Mouse (Mus musculus) kidney, postnatal 0 days (tissue): ENCODE measurements around the gene Rffl. TPM values are rescaled to one million over a fixed set of nuclear protein-coding genes. Genes with fewer than 3 reads are reported as not detected.

Experiments
- ATAC-seq: fragments of 200-750 bp; cut with Nextera tagmentation; replicated peaks from 2 replicates; pipeline ENCODE4 v1.8.0; 2017; ENCODE audit warnings: low read depth, moderate number of reproducible peaks, moderate TSS enrichment, moderate library complexity; ENCODE audit not compliant: low FRiP score
- DNase-seq: peaks from one replicate; pipeline ENCODE4 v3.0.0-alpha.2; 2016; ENCODE audit warnings: low spot score
- H3K27ac ChIP-seq: fragments of 300-500 bp; sonication (generic); 2 replicates; pipeline ENCODE4 v1.5.1; 2014; ENCODE audit warnings: mild to moderate bottlenecking
- H3K27me3 ChIP-seq: fragments of 300-500 bp; sonication (generic); 2 replicates; pipeline ENCODE4 v1.6.1; 2014; ENCODE audit warnings: low read length, mixed read lengths; ENCODE audit not compliant: insufficient read depth
- H3K36me3 ChIP-seq: fragments of 300-500 bp; sonication (generic); 2 replicates; pipeline ENCODE4 v1.6.1; 2014; ENCODE audit warnings: low read length, mixed read lengths; ENCODE audit not compliant: insufficient read depth
- H3K4me1 ChIP-seq: fragments of 300-500 bp; sonication (generic); replicated peaks from 2 replicates; pipeline ENCODE4 v1.6.1; 2014; ENCODE audit warnings: antibody characterized with exemption, low read length, mixed read lengths; ENCODE audit not compliant: insufficient read depth
- H3K4me2 ChIP-seq: fragments of 300-500 bp; sonication (generic); 2 replicates; pipeline ENCODE4 v1.6.1; 2014; ENCODE audit warnings: mild to moderate bottlenecking, low read length, moderate library complexity, mixed read lengths
- H3K4me3 ChIP-seq: fragments of 300-500 bp; sonication (generic); replicated peaks from 2 replicates; pipeline ENCODE4 v1.5.1; 2014; ENCODE audit warnings: low read depth, low read length
- H3K9ac ChIP-seq: fragments of 300-500 bp; sonication (generic); 2 replicates; pipeline ENCODE4 v1.6.1; 2014; ENCODE audit warnings: low read depth, low read length
- H3K9me3 ChIP-seq: fragments of 300-500 bp; sonication (generic); replicated peaks from 2 replicates; pipeline ENCODE4 v1.6.1; 2016; ENCODE audit warnings: low read length, inconsistent platforms, mixed read lengths
- CTCF ChIP-seq: IDR thresholded peaks from 2 replicates; pipeline ENCODE4 v1.5.1; 2016; ENCODE audit warnings: antibody characterized with exemption, low read depth, mild to moderate bottlenecking, moderate library complexity
- WGBS: fragments of 180-500 bp; shearing (Covaris S2); extraction: QIAGEN DNeasy Blood & Tissue Kit; methylation state at CpG from one replicate; pipeline ENCODE4 v1.1.7; 2014; 5-methylcytosine and 5-hydroxymethylcytosine counted together
- polyA plus RNA-seq: library from polyadenylated mRNA; unstranded; fragments of >200 nt; fragmentation: Nextera tagmentation; extraction: Ambion mirVana; gene quantifications from 2 replicates; pipeline ENCODE4 v1.2.1, GENCODE M21; 2015

The Rffl gene
- polyA plus RNA-seq, 1 experiment from 2014 or later: 21.7 TPM

DNA sequence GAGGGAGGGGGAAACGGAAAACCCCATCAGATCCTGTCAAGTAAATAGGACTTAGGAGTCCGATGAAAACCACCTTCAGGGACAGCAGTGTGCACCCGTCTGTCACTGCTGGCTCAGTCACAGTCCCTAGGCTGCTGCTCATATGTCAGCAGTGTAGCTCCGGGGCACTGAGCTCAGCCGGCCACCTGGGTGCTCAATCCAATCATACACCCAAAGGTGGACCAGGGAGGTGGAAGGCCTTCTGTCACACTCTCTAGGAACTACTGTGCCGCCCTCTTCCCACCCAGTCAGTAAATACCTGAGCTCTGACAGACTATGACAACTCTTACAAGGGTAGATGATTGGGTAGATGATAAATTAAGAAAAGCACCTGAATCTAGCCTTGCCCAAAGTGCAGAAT lies 10.3 kb downstream of the Rffl start:
- H3K27me3 ChIP-seq: no peaks in the 10 kb centered on the region
- H3K4me2 ChIP-seq: no peak overlapping the region
- no peaks in the 10 kb centered on the region for H3K36me3 ChIP-seq
- no peak overlapping the region for H3K27ac ChIP-seq
- ATAC-seq: no peak; the same call in 1 of the 2 replicates
- no peak for DNase-seq
- WGBS: 75% methylated on average over 6 of the region's 6 CpGs
- H3K9me3 ChIP-seq: no peaks in the 10 kb centered on the region
- peaks cover 5% of the 10 kb centered on the region; the same call in 1 of the 2 replicates for H3K4me1 ChIP-seq
- no peak overlapping the region for H3K9ac ChIP-seq
- no peak overlapping the region for H3K4me3 ChIP-seq
- no peak for TF ChIP-seq CTCF

DNA sequence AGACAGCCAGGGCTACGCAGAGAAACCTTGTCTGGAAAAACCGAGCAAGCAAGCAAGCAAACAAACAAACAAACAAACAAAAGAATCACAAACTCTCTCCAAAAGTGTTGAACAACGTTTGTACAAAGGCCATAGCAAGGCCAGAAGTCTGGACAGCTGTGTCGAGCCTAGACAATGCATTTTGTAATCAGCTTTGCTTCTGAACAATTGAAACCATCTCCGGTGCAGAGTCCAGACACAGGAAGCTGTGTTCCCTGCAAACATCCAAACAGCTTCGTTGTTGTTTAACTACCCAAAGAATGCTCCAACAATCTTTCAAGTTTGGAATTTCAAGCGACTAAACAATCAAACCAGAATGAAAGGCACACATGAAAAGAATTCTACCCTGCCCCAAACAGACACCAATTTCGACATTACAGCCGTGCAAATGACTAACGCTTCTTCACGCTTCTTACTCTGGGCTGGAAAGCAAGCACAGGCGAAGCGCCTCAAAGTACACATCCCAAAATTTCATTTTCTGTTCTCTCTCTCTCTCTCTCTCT lies 13.6 kb downstream of the Rffl start:
- DNase-seq: no peak
- Histone ChIP-seq H3K4me3 (no peak overlapping the region), H3K4me2 (no peak overlapping the region), H3K27me3 (no peaks in the 10 kb centered on the region), H3K27ac (peak overlapping the region; percentile 19; the same call in 1 of the 2 replicates), H3K9me3 (no peaks in the 10 kb centered on the region), H3K36me3 (no peaks in the 10 kb centered on the region), H3K9ac (no peak overlapping the region), H3K4me1 (peaks cover 5% of the 10 kb centered on the region; the same call in 1 of the 2 replicates)
- 79% methylated on average over 13 of the region's 13 CpGs for WGBS
- no peak for TF ChIP-seq CTCF
- no peak for ATAC-seq

DNA sequence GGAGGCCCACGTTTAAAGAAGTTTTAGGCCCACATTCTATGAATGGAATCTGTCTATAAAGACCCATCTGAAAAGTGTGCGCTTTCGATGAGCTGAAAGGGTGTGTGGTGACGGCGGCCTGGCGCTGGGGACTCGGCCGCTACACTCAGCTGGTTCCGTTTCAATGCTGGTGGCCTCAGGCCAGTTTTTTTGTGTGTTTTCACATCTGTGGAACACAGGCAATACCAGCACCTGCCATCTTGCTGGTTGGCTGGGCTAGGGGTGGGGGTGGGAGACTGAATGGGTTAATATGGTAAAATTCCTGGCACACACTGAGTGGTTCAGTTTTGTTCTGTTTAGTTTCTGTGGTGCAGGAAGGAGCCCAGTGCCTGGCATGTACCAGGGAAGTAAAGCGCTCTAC lies 15.0 kb downstream of the Rffl start:
- DNase-seq: no peak
- ATAC-seq: no peak
- no peak overlapping the region for H3K27ac ChIP-seq
- H3K9me3 ChIP-seq: no peaks in the 10 kb centered on the region
- no peak for TF ChIP-seq CTCF
- WGBS: 67% methylated on average over 10 of the region's 10 CpGs
- H3K27me3 ChIP-seq: no peaks in the 10 kb centered on the region
- H3K4me1 ChIP-seq: no peaks in the 10 kb centered on the region
- no peak overlapping the region for H3K4me2 ChIP-seq
- no peak overlapping the region for H3K9ac ChIP-seq
- no peak overlapping the region for H3K4me3 ChIP-seq
- no peaks in the 10 kb centered on the region for H3K36me3 ChIP-seq

DNA sequence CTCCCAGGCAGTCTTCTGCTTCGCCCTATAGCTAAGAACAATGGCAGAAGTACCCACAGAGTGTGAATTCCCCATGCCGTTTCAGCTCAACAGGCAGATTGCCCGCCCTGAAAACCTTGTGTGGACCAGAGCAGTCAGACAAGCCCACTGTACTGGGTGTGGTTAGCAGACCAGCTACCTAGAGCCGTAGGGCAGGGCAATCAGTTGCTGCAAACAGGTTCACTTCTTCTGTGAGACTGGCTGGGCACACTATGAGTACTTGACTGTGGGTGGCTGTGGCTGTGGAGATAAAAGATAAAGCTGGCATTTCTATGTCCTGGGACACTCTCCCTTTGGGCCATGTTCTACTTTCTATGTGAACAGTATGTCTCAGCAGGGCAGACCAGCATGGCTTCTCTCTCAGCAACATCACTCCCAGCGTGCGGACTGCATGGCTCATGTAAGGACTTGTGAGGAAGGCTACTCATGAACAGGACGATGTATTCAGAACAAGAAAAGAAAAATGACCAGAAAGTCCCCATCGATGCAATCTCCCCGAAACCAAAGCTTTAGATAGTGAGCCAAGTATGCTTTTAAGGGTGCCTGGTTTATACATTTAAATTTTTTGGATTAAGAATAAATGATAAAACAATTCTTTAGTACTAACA lies 15.6 kb downstream of the Rffl start:
- 77% methylated on average over 9 of the region's 9 CpGs for WGBS

DNA sequence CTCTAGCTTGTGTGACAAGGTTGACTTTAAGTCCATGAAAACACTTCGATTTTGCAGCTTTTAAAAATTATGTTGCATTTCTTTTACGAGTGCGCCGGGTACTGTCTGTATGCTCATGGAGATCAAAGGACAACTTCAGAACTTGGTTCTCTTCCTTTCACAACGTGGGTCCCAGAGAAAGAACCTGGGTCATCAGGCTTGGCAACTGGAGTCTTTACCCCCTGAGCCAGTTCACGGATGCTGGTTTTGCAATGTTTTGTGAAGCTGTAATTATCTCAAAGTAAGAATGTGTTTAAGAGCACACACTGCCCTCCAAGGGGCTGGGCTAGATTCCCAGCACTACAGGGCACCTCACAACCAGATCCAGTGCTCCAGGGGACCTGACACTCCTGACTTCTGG lies 16.9 kb downstream of the Rffl start:
- no peaks in the 10 kb centered on the region for H3K9me3 ChIP-seq
- no peak for TF ChIP-seq CTCF
- ATAC-seq (no peak), DNase-seq (no peak)
- H3K4me2 ChIP-seq: no peak overlapping the region
- no peak overlapping the region for H3K4me3 ChIP-seq
- no peak overlapping the region for H3K27ac ChIP-seq
- H3K27me3 ChIP-seq: no peaks in the 10 kb centered on the region
- H3K36me3 ChIP-seq: no peaks in the 10 kb centered on the region
- H3K4me1 ChIP-seq: peaks cover 9% of the 10 kb centered on the region; the same call in 1 of the 2 replicates
- no peak overlapping the region for H3K9ac ChIP-seq
- 81% methylated on average over 6 of the region's 6 CpGs for WGBS

More for the DNA sequence above, 15.6 kb downstream of the Rffl start:
- no peaks in the 10 kb centered on the region for H3K9me3 ChIP-seq
- no peak overlapping the region for H3K4me3 ChIP-seq
- no peaks in the 10 kb centered on the region for H3K27me3 ChIP-seq
- H3K27ac ChIP-seq: no peak overlapping the region
- peaks cover 2% of the 10 kb centered on the region; the same call in 1 of the 2 replicates for H3K4me1 ChIP-seq
- no peaks in the 10 kb centered on the region for H3K36me3 ChIP-seq
- no peak; the same call in 1 of the 2 replicates for ATAC-seq
- no peak overlapping the region for H3K4me2 ChIP-seq
- no peak for TF ChIP-seq CTCF
- no peak for DNase-seq
- H3K9ac ChIP-seq: no peak overlapping the region

DNA sequence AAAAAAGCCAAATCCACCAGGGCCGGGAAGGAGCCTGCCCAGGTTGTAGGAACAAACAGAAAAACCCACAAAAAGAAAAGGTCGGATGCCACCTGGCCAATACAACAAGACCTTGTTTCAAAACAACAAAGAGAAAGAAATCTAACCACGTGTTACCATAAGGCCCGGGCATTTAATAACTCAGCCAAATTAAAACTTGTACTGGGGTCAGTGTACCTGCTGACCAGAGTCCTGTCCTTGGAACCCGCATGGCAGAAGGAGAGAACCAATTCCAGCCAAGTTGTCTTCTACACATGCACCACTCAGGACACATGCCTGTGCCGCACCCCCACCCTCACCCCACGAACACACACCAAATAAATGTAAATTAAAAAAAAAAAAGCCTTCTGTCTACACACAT lies 18.1 kb downstream of the Rffl start:
- Histone ChIP-seq H3K27me3 (no peaks in the 10 kb centered on the region), H3K27ac (no peak overlapping the region), H3K4me1 (peaks cover 9% of the 10 kb centered on the region; the same call in 1 of the 2 replicates), H3K4me3 (no peak overlapping the region), H3K9ac (no peak overlapping the region), H3K36me3 (no peaks in the 10 kb centered on the region), H3K9me3 (no peaks in the 10 kb centered on the region), H3K4me2 (no peak overlapping the region)
- ATAC-seq (no peak), DNase-seq (no peak)
- no peak for TF ChIP-seq CTCF
- WGBS: 85% methylated on average over 7 of the region's 7 CpGs
